Mouse (Mus musculus): ENCODE results near the gene Ppp2r3a.
A peak's percentile ranks its signal among the peaks of the same experiment; 100 is the strongest.

Gene Ppp2r3a

DNA sequence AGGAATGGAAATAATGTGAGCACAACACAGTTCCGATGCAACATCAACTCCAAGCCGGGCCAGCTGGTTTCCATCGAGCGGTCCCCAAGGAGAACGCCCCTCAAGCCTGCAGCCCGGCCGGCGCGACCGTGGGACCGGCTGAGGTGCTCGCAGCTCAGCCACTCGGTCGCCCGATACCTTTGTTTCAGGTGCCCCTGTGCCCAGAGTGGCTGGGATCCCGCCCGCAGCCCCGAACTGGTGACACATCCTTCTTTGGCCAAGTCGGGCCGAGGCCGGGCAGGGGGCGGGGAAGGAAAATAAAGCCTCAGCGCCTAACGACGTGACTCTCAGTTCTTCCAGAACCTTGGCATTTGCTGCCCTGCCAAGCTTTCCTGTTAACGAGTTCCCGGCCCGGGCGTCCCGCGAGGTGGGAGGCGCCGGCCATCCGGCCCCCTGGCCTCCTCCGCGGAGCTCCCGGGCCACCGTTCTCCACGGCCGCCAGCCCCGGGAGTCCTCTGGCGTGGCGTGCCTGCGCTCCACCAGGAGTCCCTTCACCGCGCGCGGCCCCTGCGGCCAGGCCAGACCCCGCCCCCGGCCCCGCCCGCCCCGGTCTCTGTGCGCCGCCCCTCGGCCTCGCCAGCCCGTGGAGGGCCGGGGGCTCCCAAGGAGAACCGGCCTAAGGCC is 483 bp downstream of the Ppp2r3a start:
- DNase-seq (ENCODE audit: low spot score), result no peak

DNA sequence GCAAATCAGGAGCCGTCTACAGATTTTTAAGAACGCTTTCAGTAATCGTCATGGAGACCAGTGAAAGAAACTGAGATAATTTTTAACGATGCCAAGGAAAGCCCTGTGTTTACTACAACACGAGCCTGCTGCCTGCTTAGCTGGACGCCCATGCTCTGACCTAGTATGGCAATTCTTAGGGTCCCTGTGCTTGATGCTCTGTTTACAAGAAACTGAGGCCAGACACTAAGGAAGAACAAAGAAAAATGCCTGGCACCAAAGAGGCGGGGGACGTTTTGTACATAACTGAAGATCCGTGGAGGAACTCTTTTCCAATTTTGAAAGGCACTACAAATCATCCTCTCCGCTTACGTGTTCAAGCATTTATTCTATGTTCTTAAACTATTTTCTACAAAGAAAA is 1.1 kb downstream of the Ppp2r3a start:
- no peak for DNase-seq (ENCODE audit: low spot score)

GRCm38 (mm10) chr9:101249626-101250025 is 2.0 kb downstream of the Ppp2r3a start:
- DNase-seq (ENCODE audit: low spot score), result no peak

- no peak for DNase-seq (ENCODE audit: low spot score)
Measured at GRCm38 (mm10) chr9:101247541-101247940, 4.1 kb downstream of the Ppp2r3a start.

DNA sequence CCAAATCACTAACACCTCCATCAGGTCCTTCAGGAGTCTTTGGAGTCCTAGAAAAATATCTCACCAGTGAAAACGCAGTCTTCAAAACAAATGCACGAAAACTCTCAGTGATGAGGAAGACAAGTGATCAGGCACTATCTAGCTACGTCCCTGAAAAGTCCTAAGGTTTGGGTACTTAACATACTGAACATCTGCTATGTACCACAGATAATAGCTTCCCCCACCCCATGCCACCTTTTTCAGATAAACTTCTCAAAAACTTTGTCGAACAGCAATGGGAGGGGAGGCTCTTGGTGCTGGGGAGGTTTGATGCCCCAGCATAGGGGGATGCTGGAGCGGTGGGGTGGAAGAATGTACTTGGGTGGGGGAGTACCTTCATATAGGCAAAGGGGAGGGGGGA is 6.1 kb downstream of the Ppp2r3a start:
- DNase-seq (ENCODE audit: low spot score), result no peak

GRCm38 (mm10) chr9:101243711-101244110 is 7.9 kb downstream of the Ppp2r3a start:
- DNase-seq (ENCODE audit: low spot score), result no peak

GRCm38 (mm10) chr9:101240161-101240560 is 11.4 kb downstream of the Ppp2r3a start:
- no peak for DNase-seq (ENCODE audit: low spot score)

GRCm38 (mm10) chr9:101235786-101236185 is 15.8 kb downstream of the Ppp2r3a start:
- no peak for DNase-seq (ENCODE audit: low spot score)

DNA sequence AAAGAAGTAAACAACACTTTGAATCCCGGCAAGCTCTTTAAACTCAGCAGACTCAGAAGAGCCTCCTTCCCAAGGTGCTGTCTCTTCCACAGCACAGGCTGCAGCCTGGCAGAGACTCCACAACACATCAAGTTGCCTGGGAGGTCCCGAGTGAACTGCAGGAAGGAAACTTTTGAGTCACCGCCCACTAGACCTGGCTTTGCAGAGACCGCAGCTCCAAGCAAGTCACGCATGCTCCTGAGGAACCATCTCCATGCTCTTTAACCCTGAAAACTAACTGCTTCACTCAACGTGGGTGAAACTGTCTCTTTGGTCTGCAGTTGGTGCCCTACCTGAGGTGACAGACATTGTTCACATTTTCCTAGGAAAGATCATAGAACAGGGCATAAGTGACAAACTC is 19.6 kb downstream of the Ppp2r3a start:
- DNase-seq (ENCODE audit: low spot score), result no peak

DNA sequence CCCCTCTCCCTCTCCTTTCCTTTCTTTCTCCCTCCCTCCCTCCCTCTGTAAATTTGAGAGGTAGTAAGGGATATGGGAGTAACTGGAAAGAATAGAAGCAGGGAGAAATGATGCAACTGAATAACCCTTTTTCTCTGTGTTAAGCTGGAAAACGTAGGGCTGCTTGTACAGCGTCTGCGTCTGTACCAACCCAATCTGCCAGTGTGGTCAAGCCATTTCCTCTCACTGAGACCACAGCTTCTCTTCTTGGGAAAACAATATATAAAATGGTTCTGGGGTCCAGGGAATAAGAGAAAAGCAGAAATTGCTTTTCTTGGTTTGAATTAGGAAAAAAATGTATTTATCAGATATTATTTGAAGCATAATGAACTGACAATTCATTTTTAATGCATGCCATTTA is 21.6 kb downstream of the Ppp2r3a start:
- no peak for DNase-seq (ENCODE audit: low spot score)

DNA sequence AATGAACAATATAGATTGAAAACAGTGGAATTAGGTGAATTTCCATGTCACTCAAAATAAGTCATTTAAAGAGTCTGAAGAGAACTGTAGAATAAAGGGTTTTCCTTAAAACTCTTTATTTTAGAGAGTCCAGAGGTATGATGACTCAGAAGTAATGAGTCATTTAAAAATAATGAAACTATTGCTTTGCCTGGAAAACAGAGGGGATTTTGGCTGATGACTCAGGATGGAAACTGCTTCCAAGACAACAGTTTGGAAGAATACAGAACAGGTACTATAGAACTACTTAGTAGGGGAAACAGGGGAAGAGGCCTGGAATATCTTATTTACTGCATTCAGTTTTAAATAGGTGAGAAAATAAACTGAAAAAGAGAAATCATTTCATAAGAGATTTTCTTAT is 22.7 kb downstream of the Ppp2r3a start:
- no peak for DNase-seq (ENCODE audit: low spot score)

DNA sequence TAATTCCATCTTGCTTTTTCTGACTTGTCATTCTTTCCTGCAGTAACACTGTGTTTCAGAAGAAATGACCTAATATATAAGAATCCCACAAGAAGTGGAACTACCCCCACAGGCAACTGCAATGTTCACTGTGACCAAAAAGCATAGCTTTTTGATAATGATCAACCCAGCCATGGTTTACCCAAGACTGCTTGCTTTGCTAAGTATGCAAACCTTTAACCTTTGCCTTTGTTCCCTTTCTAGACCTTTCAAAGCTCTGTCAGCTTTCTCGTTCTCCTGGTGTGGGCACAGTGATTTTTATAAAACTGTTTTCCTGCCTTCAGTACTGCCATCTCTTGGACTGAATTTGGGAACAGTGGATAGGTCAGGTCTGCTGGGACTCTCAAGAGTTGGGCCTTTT is 43.6 kb downstream of the Ppp2r3a start:
- DNase-seq (ENCODE audit: low spot score), result no peak

- DNase-seq (ENCODE audit: low spot score), result no peak
Measured at GRCm38 (mm10) chr9:101206516-101206915, 45.1 kb downstream of the Ppp2r3a start.

- DNase-seq (ENCODE audit: low spot score), result no peak
Measured at GRCm38 (mm10) chr9:101205216-101205615, 46.4 kb downstream of the Ppp2r3a start.

DNA sequence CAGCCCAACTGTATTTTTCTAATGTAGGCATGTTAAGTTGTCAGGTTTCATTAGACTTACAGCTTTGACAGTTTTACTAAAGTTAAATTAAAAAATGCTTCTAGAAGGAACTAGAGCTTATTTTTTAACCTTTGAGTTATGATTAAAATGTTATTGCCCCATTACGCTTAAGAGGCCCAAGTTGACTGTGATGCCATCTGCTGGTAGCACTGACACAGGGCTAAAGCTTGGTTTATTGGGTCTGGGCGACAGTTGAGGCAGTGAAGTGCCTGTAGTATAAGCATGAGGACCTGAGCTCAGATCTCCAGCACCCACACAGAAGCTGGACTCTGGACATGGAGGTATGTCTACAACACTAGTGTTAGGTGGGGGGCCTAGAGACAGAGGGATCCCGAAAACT is 47.5 kb downstream of the Ppp2r3a start:
- DNase-seq (ENCODE audit: low spot score), result no peak

- no peak for DNase-seq (ENCODE audit: low spot score)
Measured at GRCm38 (mm10) chr9:101200627-101201026, 51.0 kb downstream of the Ppp2r3a start.

GRCm38 (mm10) chr9:101198804-101199203 is 52.8 kb downstream of the Ppp2r3a start:
- DNase-seq (ENCODE audit: low spot score), result no peak

DNA sequence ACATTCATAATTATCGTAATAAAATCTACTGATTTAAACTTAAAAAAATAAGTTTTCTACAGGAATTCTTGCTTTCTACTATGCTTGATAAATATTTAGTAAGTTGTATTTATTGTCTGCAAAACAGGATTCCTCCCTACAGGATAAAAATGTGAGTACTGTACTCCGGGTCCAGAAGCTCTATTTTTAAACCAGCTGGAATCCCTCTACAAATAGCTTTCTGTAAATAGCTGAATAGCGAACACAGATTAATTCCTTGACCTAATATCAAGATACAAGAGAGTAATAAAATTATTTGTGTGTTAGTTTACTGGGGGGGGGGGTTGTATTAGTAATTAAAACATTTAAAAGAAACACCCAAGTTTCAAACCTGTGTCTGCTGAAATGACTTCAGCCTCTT is 53.3 kb downstream of the Ppp2r3a start:
- DNase-seq (ENCODE audit: low spot score), result no peak

GRCm38 (mm10) chr9:101181962-101182701 is 69.5 kb downstream of the Ppp2r3a start:
- DNase-seq (ENCODE audit: low spot score), result peak; percentile 95

DNA sequence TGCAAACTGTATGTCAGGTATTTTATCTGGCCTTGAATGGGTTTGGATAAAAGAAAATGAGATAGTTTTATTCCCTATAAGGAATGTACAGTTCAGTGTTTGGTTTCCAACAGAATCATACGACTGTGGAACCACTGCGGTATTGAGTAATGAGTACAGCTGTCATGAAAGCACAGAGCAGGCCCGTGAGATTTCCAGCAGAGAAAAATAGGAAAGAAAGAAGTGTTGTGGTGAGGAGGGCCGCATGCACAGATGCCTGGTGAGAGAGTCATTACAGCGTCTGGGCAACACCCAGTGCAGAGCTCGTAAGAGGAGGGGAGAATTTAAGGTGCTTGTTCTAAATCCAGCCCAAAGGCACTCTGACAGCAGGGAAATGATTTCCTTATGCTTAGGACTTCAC is 70.3 kb downstream of the Ppp2r3a start:
- no peak for DNase-seq (ENCODE audit: low spot score)

GRCm38 (mm10) chr9:101180234-101180633 is 71.4 kb downstream of the Ppp2r3a start:
- peak; percentile 54 for DNase-seq (ENCODE audit: low spot score)

GRCm38 (mm10) chr9:101160627-101161026 is 91.0 kb downstream of the Ppp2r3a start:
- no peak for DNase-seq (ENCODE audit: low spot score)

DNA sequence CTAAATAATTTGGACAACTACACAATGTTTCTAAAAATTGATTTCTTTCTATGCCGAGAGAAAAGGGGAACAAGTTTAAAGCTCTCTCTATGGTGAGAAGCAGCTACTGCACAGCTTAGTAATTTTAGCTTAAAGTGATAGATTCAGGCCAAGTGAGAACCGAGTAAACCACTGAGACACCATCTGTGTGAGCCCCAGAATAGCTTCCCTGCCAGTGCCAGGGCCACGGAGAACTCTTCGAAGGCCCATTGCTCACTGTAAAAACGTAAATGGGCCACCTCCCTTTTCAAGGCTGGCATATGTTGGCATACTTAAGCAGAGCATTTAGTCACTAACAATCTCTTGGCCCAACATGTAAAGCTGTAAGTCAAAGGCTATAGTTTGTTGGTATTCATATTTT is 91.5 kb downstream of the Ppp2r3a start:
- peak; percentile 44 for DNase-seq (ENCODE audit: low spot score)

- peak; percentile 62 for DNase-seq (ENCODE audit: low spot score)
Measured at GRCm38 (mm10) chr9:101159431-101159830, 92.2 kb downstream of the Ppp2r3a start.
